Mouse (Mus musculus) spleen, adult 2 months (tissue): Measurements from ENCODE around the gene Mfsd4a. TPM values are rescaled to one million over a fixed set of nuclear protein-coding genes. Genes with fewer than 3 reads are reported as not detected.

Source experiments
- DNase-seq, 2 experiments: peaks; one replicate each; pipeline versions ENCODE4 v3.0.0 to v3.0.0-alpha.2; 2012 to 2021; ENCODE audit warnings: low spot score in 2 of 2, low read depth in 1 of 2
- H3K27ac ChIP-seq: fragments of 200-500 bp; 2 replicates; pipeline ENCODE4 v1.5.1; 2012; ENCODE audit warnings: low read length, inconsistent platforms; ENCODE audit not compliant: insufficient read depth
- H3K27me3 ChIP-seq: fragments of 200-500 bp; 2 replicates; pipeline ENCODE4 v1.6.1; 2012; ENCODE audit warnings: mild to moderate bottlenecking, moderate library complexity, low read length, inconsistent platforms; ENCODE audit not compliant: control insufficient read depth, insufficient read depth
- H3K36me3 ChIP-seq: fragments of 200-500 bp; 2 replicates; pipeline ENCODE4 v1.6.1; 2012; ENCODE audit warnings: mild to moderate bottlenecking, low read length, inconsistent platforms; ENCODE audit not compliant: control insufficient read depth, insufficient read depth
- H3K4me1 ChIP-seq: fragments of 200-500 bp; 2 replicates; pipeline ENCODE4 v1.6.1; 2011; ENCODE audit warnings: inconsistent platforms; ENCODE audit not compliant: control insufficient read depth, insufficient read depth, insufficient read length
- H3K4me3 ChIP-seq: fragments of 200-500 bp; 2 replicates; pipeline ENCODE4 v1.5.1; 2011; ENCODE audit warnings: mild to moderate bottlenecking, inconsistent platforms; ENCODE audit not compliant: insufficient read depth, insufficient read length; ENCODE audit errors: extremely low read depth
- CTCF ChIP-seq: fragments of 200-500 bp; IDR thresholded peaks from 2 replicates; pipeline ENCODE4 v1.5.1; 2011; ENCODE audit warnings: mild to moderate bottlenecking, inconsistent platforms; ENCODE audit not compliant: insufficient read depth, insufficient read length, insufficient replicate concordance; ENCODE audit errors: extremely low read depth
- POLR2A ChIP-seq: fragments of 200-500 bp; IDR thresholded peaks from 2 replicates; pipeline ENCODE4 v1.6.1; 2011; ENCODE audit warnings: low read depth, low read length, inconsistent platforms
- WGBS: fragments of 180-500 bp; shearing (Covaris S2); methylation state at CpG from one replicate; pipeline ENCODE4 v1.1.7; 2018; 5-methylcytosine and 5-hydroxymethylcytosine counted together
- polyA plus RNA-seq: library from polyadenylated mRNA; depleted of rRNA; stranded (reverse); fragments of >200 nt; gene quantifications from 2 replicates; pipeline ENCODE4 v1.2.3, GENCODE M21; 2012

Mfsd4a gene
- polyA plus RNA-seq, 1 experiment = 1.0 TPM

- no peaks in the 10 kb centered on the region for H3K27me3 ChIP-seq
- H3K4me1 ChIP-seq = peaks cover 7% of the 10 kb centered on the region
- no peak for DNase-seq
- no peaks in the 10 kb centered on the region for H3K36me3 ChIP-seq
- H3K27ac ChIP-seq = no peak overlapping the region
- no peak for TF ChIP-seq CTCF
- TF ChIP-seq POLR2A = no peak
- no peak overlapping the region for H3K4me3 ChIP-seq
- WGBS = 72% methylated on average over 6 of the region's 6 CpGs
Observed at GRCm38 (mm10) chr1:132004574-132005180, 63.2 kb downstream of the Mfsd4a start.

- TF ChIP-seq CTCF (no peak), POLR2A (no peak)
- Histone ChIP-seq H3K36me3 (no peaks in the 10 kb centered on the region), H3K27me3 (no peaks in the 10 kb centered on the region), H3K4me3 (no peak overlapping the region), H3K4me1 (peaks cover 7% of the 10 kb centered on the region), H3K27ac (no peak overlapping the region)
- no peak for DNase-seq
- WGBS = 14% methylated on average over 1 of the region's 1 CpGs
Observed at GRCm38 (mm10) chr1:132003817-132004216, 64.0 kb downstream of the Mfsd4a start.

GRCm38 (mm10) chr1:132003111-132003510 is 64.8 kb downstream of the Mfsd4a start:
- Histone ChIP-seq H3K27ac (no peak overlapping the region), H3K27me3 (no peaks in the 10 kb centered on the region), H3K4me1 (peaks cover 7% of the 10 kb centered on the region), H3K4me3 (no peak overlapping the region), H3K36me3 (no peaks in the 10 kb centered on the region)
- TF ChIP-seq CTCF (no peak), POLR2A (no peak)
- 65% methylated on average over 2 of the region's 2 CpGs for WGBS
- no peak for DNase-seq

GRCm38 (mm10) chr1:132001880-132002330 is 66.0 kb downstream of the Mfsd4a start:
- peaks cover 7% of the 10 kb centered on the region for H3K4me1 ChIP-seq
- WGBS = 70% methylated on average over 4 of the region's 4 CpGs
- DNase-seq = no peak

GRCm38 (mm10) chr1:132000506-132000905 is 67.4 kb downstream of the Mfsd4a start:
- no peak for DNase-seq
- no peaks in the 10 kb centered on the region for H3K27me3 ChIP-seq
- peak; percentile 19; the same call in 1 of the 2 replicates for TF ChIP-seq CTCF
- no peak for TF ChIP-seq POLR2A
- H3K36me3 ChIP-seq = no peaks in the 10 kb centered on the region
- no peak overlapping the region for H3K27ac ChIP-seq
- peaks cover 2% of the 10 kb centered on the region; the same call in 1 of the 2 replicates for H3K4me1 ChIP-seq
- H3K4me3 ChIP-seq = no peak overlapping the region

More at GRCm38 (mm10) chr1:132001880-132002330, 66.0 kb downstream of the Mfsd4a start:
- Histone ChIP-seq H3K36me3 (no peaks in the 10 kb centered on the region), H3K27me3 (no peaks in the 10 kb centered on the region), H3K27ac (no peak overlapping the region), H3K4me3 (no peak overlapping the region)
- TF ChIP-seq CTCF = no peak
- TF ChIP-seq POLR2A = no peak

GRCm38 (mm10) chr1:131995062-131995461 is 72.8 kb downstream of the Mfsd4a start:
- Histone ChIP-seq H3K27me3 (no peaks in the 10 kb centered on the region), H3K36me3 (no peaks in the 10 kb centered on the region), H3K27ac (no peak overlapping the region), H3K4me1 (no peaks in the 10 kb centered on the region), H3K4me3 (no peak overlapping the region)
- WGBS = 37% methylated on average over 4 of the region's 4 CpGs
- no peak for TF ChIP-seq POLR2A
- TF ChIP-seq CTCF = peak; percentile 52; the same call in 1 of the 2 replicates
- peak in 1 of 2 experiments; percentile 71 for DNase-seq
